Mouse (Mus musculus): Measurements from ENCODE around the gene Iqcd. TPM values are rescaled to one million over a fixed set of nuclear protein-coding genes. Genes with fewer than 3 reads are reported as not detected.

Gene Iqcd
- polyA plus RNA-seq, 1 experiment from 2014 or later, result 0.40 TPM

- DNase-seq (ENCODE audit: low spot score), result no peak
- Histone ChIP-seq H3K4me3 (ENCODE audit: low read depth, low read length) (no peak overlapping the region), H3K27me3 (ENCODE audit: control insufficient read depth, insufficient read depth, low read length) (peaks cover 35% of the 10 kb centered on the region), H3K27ac (replicated peaks; ENCODE audit: low read depth, low read length) (no peak overlapping the region), H3K36me3 (ENCODE audit: control insufficient read depth, insufficient read depth, low read length) (no peaks in the 10 kb centered on the region), H3K4me2 (ENCODE audit: low read depth, severe bottlenecking) (no peak overlapping the region), H3K9ac (ENCODE audit: low read length) (no peak overlapping the region), H3K4me1 (ENCODE audit: control insufficient read depth, insufficient read depth, low read length) (peaks cover 7% of the 10 kb centered on the region; the same call in 1 of the 2 replicates), H3K9me3 (ENCODE audit: control insufficient read depth, low read length) (no peaks in the 10 kb centered on the region)
- ATAC-seq (ENCODE audit: insufficient number of reproducible peaks, low FRiP score, low TSS enrichment, low read depth), result no peak
- 39% methylated on average over 12 of the region's 12 CpGs for WGBS
These were observed 59.1 kb downstream of the Iqcd start for GRCm38 (mm10) chr5:120647814-120648491.

GRCm38 (mm10) chr5:120648569-120649373, 60.0 kb downstream of the Iqcd start, which contains the start of gene Rasal1:
Gene Rasal1 (plus strand): TSS chr5:120648812.
- ATAC-seq (ENCODE audit: insufficient number of reproducible peaks, low FRiP score, low TSS enrichment, low read depth) (peak; percentile 67; the same call in 1 of the 2 replicates), DNase-seq (ENCODE audit: low spot score) (peak; percentile 53)
- Histone ChIP-seq H3K4me3 (ENCODE audit: low read depth, low read length) (0 out of 2 replicates have a peak within 1 kb of the TSS, but pooled peaks have one; percentile 8), H3K9me3 (ENCODE audit: control insufficient read depth, low read length) (no peaks in the 10 kb centered on the region), H3K27ac (replicated peaks; ENCODE audit: low read depth, low read length) (no peak within 1 kb of the TSS), H3K9ac (ENCODE audit: low read length) (no peak within 1 kb of the TSS), H3K4me2 (ENCODE audit: low read depth, severe bottlenecking) (peak within 1 kb of the TSS; percentile 28; the same call in 1 of the 2 replicates), H3K36me3 (ENCODE audit: control insufficient read depth, insufficient read depth, low read length) (no peaks in the 10 kb centered on the region), H3K4me1 (ENCODE audit: control insufficient read depth, insufficient read depth, low read length) (peaks cover 7% of the 10 kb centered on the region; the same call in 1 of the 2 replicates), H3K27me3 (ENCODE audit: control insufficient read depth, insufficient read depth, low read length) (peaks cover 35% of the 10 kb centered on the region)
- 1% methylated on average over 51 of the region's 53 CpGs for WGBS

- no peak for DNase-seq (ENCODE audit: low spot score)
- WGBS, result 5% methylated on average over 21 of the region's 21 CpGs
- Histone ChIP-seq H3K36me3 (ENCODE audit: control insufficient read depth, insufficient read depth, low read length) (no peaks in the 10 kb centered on the region), H3K9ac (ENCODE audit: low read length) (no peak overlapping the region), H3K4me3 (ENCODE audit: low read depth, low read length) (0 out of 2 replicates have a peak overlapping the region, but pooled peaks have one; percentile 8), H3K27me3 (ENCODE audit: control insufficient read depth, insufficient read depth, low read length) (peaks cover 35% of the 10 kb centered on the region), H3K4me1 (ENCODE audit: control insufficient read depth, insufficient read depth, low read length) (peaks cover 7% of the 10 kb centered on the region; the same call in 1 of the 2 replicates), H3K9me3 (ENCODE audit: control insufficient read depth, low read length) (no peaks in the 10 kb centered on the region), H3K27ac (replicated peaks; ENCODE audit: low read depth, low read length) (no peak overlapping the region), H3K4me2 (ENCODE audit: low read depth, severe bottlenecking) (no peak overlapping the region; the same call in 1 of the 2 replicates)
- no peak for ATAC-seq (ENCODE audit: insufficient number of reproducible peaks, low FRiP score, low TSS enrichment, low read depth)
These were observed 60.6 kb downstream of the Iqcd start for GRCm38 (mm10) chr5:120649374-120649933.

GRCm38 (mm10) chr5:120649938-120650337, 61.1 kb downstream of the Iqcd start:
- H3K4me2 ChIP-seq (ENCODE audit: low read depth, severe bottlenecking), result no peak overlapping the region
- H3K27ac ChIP-seq (replicated peaks; ENCODE audit: low read depth, low read length), result no peak overlapping the region
- ATAC-seq (ENCODE audit: insufficient number of reproducible peaks, low FRiP score, low TSS enrichment, low read depth), result no peak
- 23% methylated on average over 13 of the region's 13 CpGs for WGBS
- H3K27me3 ChIP-seq (ENCODE audit: control insufficient read depth, insufficient read depth, low read length), result peaks cover 35% of the 10 kb centered on the region
- no peak for DNase-seq (ENCODE audit: low spot score)
- H3K36me3 ChIP-seq (ENCODE audit: control insufficient read depth, insufficient read depth, low read length), result no peaks in the 10 kb centered on the region
- H3K9ac ChIP-seq (ENCODE audit: low read length), result no peak overlapping the region
- H3K4me1 ChIP-seq (ENCODE audit: control insufficient read depth, insufficient read depth, low read length), result peaks cover 7% of the 10 kb centered on the region; the same call in 1 of the 2 replicates
- no peak overlapping the region for H3K4me3 ChIP-seq (ENCODE audit: low read depth, low read length)
- no peaks in the 10 kb centered on the region for H3K9me3 ChIP-seq (ENCODE audit: control insufficient read depth, low read length)

GRCm38 (mm10) chr5:120651230-120651629, 62.4 kb downstream of the Iqcd start:
- no peak overlapping the region for H3K4me2 ChIP-seq (ENCODE audit: low read depth, severe bottlenecking)
- 73% methylated on average over 5 of the region's 5 CpGs for WGBS

GRCm38 (mm10) chr5:120652915-120653701, 64.3 kb downstream of the Iqcd start:
- 75% methylated on average over 26 of the region's 28 CpGs for WGBS
- Histone ChIP-seq H3K4me1 (ENCODE audit: control insufficient read depth, insufficient read depth, low read length) (peaks cover 7% of the 10 kb centered on the region; the same call in 1 of the 2 replicates), H3K9ac (ENCODE audit: low read length) (no peak overlapping the region), H3K4me2 (ENCODE audit: low read depth, severe bottlenecking) (no peak overlapping the region), H3K36me3 (ENCODE audit: control insufficient read depth, insufficient read depth, low read length) (no peaks in the 10 kb centered on the region), H3K4me3 (ENCODE audit: low read depth, low read length) (no peak overlapping the region), H3K27ac (replicated peaks; ENCODE audit: low read depth, low read length) (no peak overlapping the region), H3K9me3 (ENCODE audit: control insufficient read depth, low read length) (no peaks in the 10 kb centered on the region), H3K27me3 (ENCODE audit: control insufficient read depth, insufficient read depth, low read length) (peaks cover 27% of the 10 kb centered on the region)
- no peak for DNase-seq (ENCODE audit: low spot score)
- no peak for ATAC-seq (ENCODE audit: insufficient number of reproducible peaks, low FRiP score, low TSS enrichment, low read depth)

More at GRCm38 (mm10) chr5:120651230-120651629, 62.4 kb downstream of the Iqcd start:
- ATAC-seq (ENCODE audit: insufficient number of reproducible peaks, low FRiP score, low TSS enrichment, low read depth), result no peak
- H3K27ac ChIP-seq (replicated peaks; ENCODE audit: low read depth, low read length), result no peak overlapping the region
- DNase-seq (ENCODE audit: low spot score), result no peak
- no peaks in the 10 kb centered on the region for H3K9me3 ChIP-seq (ENCODE audit: control insufficient read depth, low read length)
- H3K36me3 ChIP-seq (ENCODE audit: control insufficient read depth, insufficient read depth, low read length), result no peaks in the 10 kb centered on the region
- no peak overlapping the region for H3K4me3 ChIP-seq (ENCODE audit: low read depth, low read length)
- no peak overlapping the region for H3K9ac ChIP-seq (ENCODE audit: low read length)
- H3K27me3 ChIP-seq (ENCODE audit: control insufficient read depth, insufficient read depth, low read length), result peaks cover 35% of the 10 kb centered on the region
- peaks cover 7% of the 10 kb centered on the region; the same call in 1 of the 2 replicates for H3K4me1 ChIP-seq (ENCODE audit: control insufficient read depth, insufficient read depth, low read length)

GRCm38 (mm10) chr5:120653873-120654272, 65.1 kb downstream of the Iqcd start:
- Histone ChIP-seq H3K36me3 (ENCODE audit: control insufficient read depth, insufficient read depth, low read length) (no peaks in the 10 kb centered on the region), H3K27me3 (ENCODE audit: control insufficient read depth, insufficient read depth, low read length) (peaks cover 19% of the 10 kb centered on the region)

More at GRCm38 (mm10) chr5:120653873-120654272, 65.1 kb downstream of the Iqcd start:
- Histone ChIP-seq H3K9me3 (ENCODE audit: control insufficient read depth, low read length) (no peaks in the 10 kb centered on the region), H3K4me2 (ENCODE audit: low read depth, severe bottlenecking) (no peak overlapping the region), H3K4me3 (ENCODE audit: low read depth, low read length) (no peak overlapping the region), H3K27ac (replicated peaks; ENCODE audit: low read depth, low read length) (no peak overlapping the region), H3K9ac (ENCODE audit: low read length) (no peak overlapping the region), H3K4me1 (ENCODE audit: control insufficient read depth, insufficient read depth, low read length) (peaks cover 3% of the 10 kb centered on the region; the same call in 1 of the 2 replicates)
- WGBS, result 81% methylated on average over 2 of the region's 2 CpGs
- DNase-seq (ENCODE audit: low spot score) (no peak), ATAC-seq (ENCODE audit: insufficient number of reproducible peaks, low FRiP score, low TSS enrichment, low read depth) (no peak)
